Mouse (Mus musculus): ENCODE data around the gene Ftsj1. TPM values are rescaled to one million over a fixed set of nuclear protein-coding genes. Genes with fewer than 3 reads are reported as not detected.
A peak's percentile ranks its signal among the peaks of the same experiment; 100 is the strongest.

The Ftsj1 gene
- total and polyA plus RNA-seq, 2 experiments from 2014 or later = 35.4 to 39.6 TPM

- TF ChIP-seq CTCF (IDR thresholded peaks at IDR 0.05) = no peak
- WGBS = 20% methylated on average over 11 of the region's 13 CpGs
- Histone ChIP-seq H3K36me3 (ENCODE audit: insufficient read depth, low read length) (no peaks in the 10 kb centered on the region), H3K4me2 (ENCODE audit: low read depth, low read length, poor library complexity, severe bottlenecking) (peak overlapping the region; percentile 51), H3K4me1 (ENCODE audit: insufficient read depth, low read length) (no peaks in the 10 kb centered on the region), H3K27me3 (ENCODE audit: insufficient read depth, low read length) (no peaks in the 10 kb centered on the region), H3K9ac (replicated peaks; ENCODE audit: low read length, poor library complexity, severe bottlenecking) (peak overlapping the region; percentile 44), H3K27ac (ENCODE audit: low read depth, low read length) (peak overlapping the region; percentile 51), H3K9me3 (ENCODE audit: low read length) (no peaks in the 10 kb centered on the region), H3K4me3 (ENCODE audit: low read depth, low read length) (peak overlapping the region; percentile 46)
- ATAC-seq (ENCODE audit: low FRiP score) (no peak; the same call in 1 of the 2 replicates), DNase-seq (ENCODE audit: low spot score) (no peak)
Observed at GRCm38 (mm10) chrX:8192126-8192639, 60.0 kb downstream of the Ftsj1 start.

Other genes starting within 250 kb of the Ftsj1 start
- 2.4 TPM in 1 of 2 replicates, not detected in the other for gene Glod5, start 233.9 kb downstream of the Ftsj1 start, total RNA-seq (2014; rRNA removed)
- gene Glod5, start 233.9 kb downstream of the Ftsj1 start, polyA plus RNA-seq (2015; fragmentation: Nextera tagmentation; extraction: Ambion mirVana) = 0.81 and 1.1 TPM in 2 replicates
- gene Suv39h1, start 177.6 kb downstream of the Ftsj1 start, total RNA-seq (2014; rRNA removed) = 32.0 and 45.0 TPM in 2 replicates
- 34.8 and 35.4 TPM in 2 replicates for gene Suv39h1, start 177.6 kb downstream of the Ftsj1 start, polyA plus RNA-seq (2015; fragmentation: Nextera tagmentation; extraction: Ambion mirVana)
- 0.52 and 0.60 TPM in 2 replicates for gene Was, start 161.9 kb downstream of the Ftsj1 start, total RNA-seq (2014; rRNA removed)
- gene Was, start 161.9 kb downstream of the Ftsj1 start, polyA plus RNA-seq (2015; fragmentation: Nextera tagmentation; extraction: Ambion mirVana) = 0.15 and 0.30 TPM in 2 replicates
- gene Wdr13, start 119.5 kb downstream of the Ftsj1 start, total RNA-seq (2014; rRNA removed) = 324 and 337 TPM in 2 replicates
- 59.9 and 60.4 TPM in 2 replicates for gene Wdr13, start 119.5 kb downstream of the Ftsj1 start, polyA plus RNA-seq (2015; fragmentation: Nextera tagmentation; extraction: Ambion mirVana)
- gene Rbm3, start 106.5 kb downstream of the Ftsj1 start, total RNA-seq (2014; rRNA removed) = 371 and 394 TPM in 2 replicates
- gene Rbm3, start 106.5 kb downstream of the Ftsj1 start, polyA plus RNA-seq (2015; fragmentation: Nextera tagmentation; extraction: Ambion mirVana) = 429 and 432 TPM in 2 replicates
- gene Tbc1d25, start 76.2 kb downstream of the Ftsj1 start, total RNA-seq (2014; rRNA removed) = 21.2 and 24.7 TPM in 2 replicates
- gene Tbc1d25, start 76.2 kb downstream of the Ftsj1 start, polyA plus RNA-seq (2015; fragmentation: Nextera tagmentation; extraction: Ambion mirVana) = 17.6 and 20.7 TPM in 2 replicates
- gene Ebp, start 58.9 kb downstream of the Ftsj1 start, total RNA-seq (2014; rRNA removed) = 24.7 and 26.6 TPM in 2 replicates
- gene Ebp, start 58.9 kb downstream of the Ftsj1 start, polyA plus RNA-seq (2015; fragmentation: Nextera tagmentation; extraction: Ambion mirVana) = 22.9 and 26.9 TPM in 2 replicates
- gene Porcn, start 45.9 kb downstream of the Ftsj1 start, total RNA-seq (2014; rRNA removed) = 59.9 and 68.0 TPM in 2 replicates
- 42.3 and 44.4 TPM in 2 replicates for gene Porcn, start 45.9 kb downstream of the Ftsj1 start, polyA plus RNA-seq (2015; fragmentation: Nextera tagmentation; extraction: Ambion mirVana)
- 14.4 and 22.4 TPM in 2 replicates for gene Slc38a5, start 18.7 kb upstream of the Ftsj1 start, total RNA-seq (2014; rRNA removed)
- gene Slc38a5, start 18.7 kb upstream of the Ftsj1 start, polyA plus RNA-seq (2015; fragmentation: Nextera tagmentation; extraction: Ambion mirVana) = 17.1 and 17.5 TPM in 2 replicates
- not detected in 2 replicates for gene Ssxb10, start 75.0 kb upstream of the Ftsj1 start, total RNA-seq (2014; rRNA removed)
- not detected in 2 replicates for gene Ssxb10, start 75.0 kb upstream of the Ftsj1 start, polyA plus RNA-seq (2015; fragmentation: Nextera tagmentation; extraction: Ambion mirVana)
- gene Ssxb9, start 114.6 kb upstream of the Ftsj1 start, total RNA-seq (2014; rRNA removed) = not detected in 2 replicates
- gene Ssxb9, start 114.6 kb upstream of the Ftsj1 start, polyA plus RNA-seq (2015; fragmentation: Nextera tagmentation; extraction: Ambion mirVana) = not detected in 2 replicates
- gene Ssxb1, start 160.9 kb upstream of the Ftsj1 start, total RNA-seq (2014; rRNA removed) = not detected in 2 replicates
- not detected in 2 replicates for gene Ssxb1, start 160.9 kb upstream of the Ftsj1 start, polyA plus RNA-seq (2015; fragmentation: Nextera tagmentation; extraction: Ambion mirVana)
- gene Ssxb2, start 209.3 kb upstream of the Ftsj1 start, total RNA-seq (2014; rRNA removed) = not detected in 2 replicates
- not detected in 2 replicates for gene Ssxb2, start 209.3 kb upstream of the Ftsj1 start, polyA plus RNA-seq (2015; fragmentation: Nextera tagmentation; extraction: Ambion mirVana)